Mouse (Mus musculus) hindbrain, embryonic 11.5 days (tissue): ENCODE results near the gene Atp2b4. TPM values are rescaled to one million over a fixed set of nuclear protein-coding genes. Genes with fewer than 3 reads are reported as not detected.

Experiments
- ATAC-seq: fragments of 200-750 bp; cut with Nextera tagmentation; 2 replicates; pipeline ENCODE4 v1.8.0; 2017; ENCODE audit warnings: mild to moderate bottlenecking, moderate TSS enrichment, moderate library complexity; ENCODE audit not compliant: low FRiP score
- DNase-seq: peaks from one replicate; pipeline ENCODE4 v3.0.0-alpha.2; 2015; ENCODE audit warnings: low spot score
- H3K27ac ChIP-seq: fragments of 300-500 bp; sonication (generic); 2 replicates; pipeline ENCODE4 v1.5.1; 2014; ENCODE audit warnings: mild to moderate bottlenecking, low read depth, low read length
- H3K27me3 ChIP-seq: fragments of 300-500 bp; sonication (generic); 2 replicates; pipeline ENCODE4 v1.6.1; 2014; ENCODE audit warnings: mild to moderate bottlenecking, low read length, moderate library complexity, mixed read lengths; ENCODE audit not compliant: control insufficient read depth, insufficient read depth
- H3K36me3 ChIP-seq: fragments of 300-500 bp; sonication (generic); 2 replicates; pipeline ENCODE4 v1.6.1; 2014; ENCODE audit warnings: mild to moderate bottlenecking, low read length, moderate library complexity, mixed read lengths; ENCODE audit not compliant: control insufficient read depth, insufficient read depth
- H3K4me1 ChIP-seq: fragments of 300-500 bp; sonication (generic); replicated peaks from 2 replicates; pipeline ENCODE4 v1.6.1; 2014; ENCODE audit warnings: low read length, mixed read lengths; ENCODE audit not compliant: control insufficient read depth, insufficient read depth
- H3K4me2 ChIP-seq: fragments of 300-500 bp; sonication (generic); replicated peaks from 2 replicates; pipeline ENCODE4 v1.6.1; 2014; ENCODE audit warnings: mild to moderate bottlenecking, low read depth, low read length
- H3K4me3 ChIP-seq: fragments of 300-500 bp; sonication (generic); 2 replicates; pipeline ENCODE4 v1.5.1; 2014; ENCODE audit warnings: low read depth, low read length
- H3K9ac ChIP-seq: fragments of 300-500 bp; sonication (generic); 2 replicates; pipeline ENCODE4 v1.6.1; 2014; ENCODE audit warnings: low read depth, low read length
- H3K9me3 ChIP-seq: fragments of 300-500 bp; sonication (generic); 2 replicates; pipeline ENCODE4 v1.6.1; 2016; ENCODE audit warnings: low read length; ENCODE audit not compliant: control insufficient read depth
- WGBS: fragments of 180-500 bp; shearing (Covaris S2); extraction: QIAGEN DNeasy Blood & Tissue Kit; methylation state at CpG from one replicate; pipeline ENCODE4 v1.1.7; 2014; 5-methylcytosine and 5-hydroxymethylcytosine counted together
- polyA plus RNA-seq: library from polyadenylated mRNA; unstranded; fragments of >200 nt; fragmentation: Nextera tagmentation; extraction: Ambion mirVana; gene quantifications from 2 replicates; pipeline ENCODE4 v1.2.1, GENCODE M21; 2014

The Atp2b4 gene
- polyA plus RNA-seq, 1 experiment from 2014 or later, result 15.3 TPM

DNA sequence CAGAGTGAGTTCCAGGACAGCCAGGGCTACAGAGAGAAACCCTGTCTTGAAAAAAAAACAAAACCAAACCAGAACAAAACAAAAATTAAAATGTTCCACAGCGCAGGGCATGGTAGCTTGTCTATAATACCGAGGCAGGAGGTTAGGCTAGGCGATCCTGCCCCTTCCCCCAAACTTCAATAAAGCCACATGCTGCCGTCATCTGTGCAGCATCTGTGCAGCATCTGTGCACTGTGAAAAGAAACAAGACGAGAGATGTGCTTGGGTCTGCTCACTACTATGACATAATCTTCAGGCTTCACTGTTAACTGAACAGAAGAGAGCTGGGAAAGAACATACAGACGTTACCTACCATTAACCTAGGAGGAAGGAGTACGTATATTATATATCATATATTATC is 80.5 kb downstream of the Atp2b4 start:
- Histone ChIP-seq H3K4me1 (no peaks in the 10 kb centered on the region), H3K27me3 (no peaks in the 10 kb centered on the region), H3K36me3 (no peaks in the 10 kb centered on the region), H3K4me2 (no peak overlapping the region), H3K9ac (no peak overlapping the region), H3K27ac (no peak overlapping the region), H3K4me3 (no peak overlapping the region), H3K9me3 (no peaks in the 10 kb centered on the region)
- no peak for ATAC-seq
- DNase-seq, result no peak
- WGBS, result 76% methylated on average over 7 of the region's 7 CpGs

DNA sequence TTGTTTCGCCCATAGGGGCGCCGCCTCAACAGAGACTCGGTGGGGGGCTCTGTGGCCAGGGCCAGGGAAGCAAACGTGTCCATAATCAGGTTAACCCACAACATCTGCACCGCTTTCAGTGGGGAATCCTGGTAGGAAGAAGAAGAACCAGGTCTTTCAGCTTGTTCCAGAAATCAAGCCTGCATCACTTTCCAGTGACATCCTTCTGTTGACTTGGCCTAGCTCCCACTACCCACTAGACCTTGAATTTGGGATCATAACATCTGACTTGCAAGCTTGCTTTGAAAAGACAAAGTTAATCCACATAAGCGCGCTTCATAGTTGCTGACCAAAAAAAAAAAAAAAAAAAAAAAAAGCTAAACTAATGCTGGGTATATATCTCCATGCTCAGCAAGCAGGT is 82.1 kb downstream of the Atp2b4 start:
- H3K4me3 ChIP-seq, result no peak overlapping the region
- H3K9me3 ChIP-seq, result no peaks in the 10 kb centered on the region
- H3K27me3 ChIP-seq, result no peaks in the 10 kb centered on the region
- H3K9ac ChIP-seq, result no peak overlapping the region
- no peaks in the 10 kb centered on the region for H3K4me1 ChIP-seq
- H3K27ac ChIP-seq, result no peak overlapping the region
- DNase-seq (no peak), ATAC-seq (no peak)
- H3K36me3 ChIP-seq, result no peaks in the 10 kb centered on the region
- H3K4me2 ChIP-seq, result no peak overlapping the region
- WGBS, result 86% methylated on average over 8 of the region's 8 CpGs

DNA sequence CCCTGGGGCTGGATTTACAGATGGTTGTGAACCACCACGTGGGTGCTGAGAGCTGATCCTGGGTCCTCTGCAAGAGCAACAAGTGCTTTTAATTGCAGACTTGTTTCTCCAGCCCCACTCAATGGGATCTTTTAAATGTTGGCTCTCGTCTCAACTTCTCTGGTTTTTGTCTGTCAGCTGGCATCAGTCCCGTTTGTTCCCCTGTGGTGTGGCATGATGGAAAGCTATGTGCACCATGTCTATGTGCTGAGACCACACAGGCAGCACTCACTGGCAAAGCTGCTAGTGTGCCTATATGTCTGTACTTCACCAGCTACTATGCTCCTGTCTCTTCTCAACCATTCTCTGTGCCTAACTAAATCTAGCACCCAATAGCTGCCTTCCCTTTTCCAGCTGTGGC is 82.5 kb downstream of the Atp2b4 start:
- Histone ChIP-seq H3K4me2 (no peak overlapping the region), H3K27ac (no peak overlapping the region), H3K4me1 (no peaks in the 10 kb centered on the region), H3K27me3 (no peaks in the 10 kb centered on the region), H3K36me3 (no peaks in the 10 kb centered on the region), H3K9ac (no peak overlapping the region), H3K4me3 (no peak overlapping the region), H3K9me3 (no peaks in the 10 kb centered on the region)
- no peak for DNase-seq
- WGBS, result 84% methylated on average over 3 of the region's 3 CpGs
- no peak for ATAC-seq

DNA sequence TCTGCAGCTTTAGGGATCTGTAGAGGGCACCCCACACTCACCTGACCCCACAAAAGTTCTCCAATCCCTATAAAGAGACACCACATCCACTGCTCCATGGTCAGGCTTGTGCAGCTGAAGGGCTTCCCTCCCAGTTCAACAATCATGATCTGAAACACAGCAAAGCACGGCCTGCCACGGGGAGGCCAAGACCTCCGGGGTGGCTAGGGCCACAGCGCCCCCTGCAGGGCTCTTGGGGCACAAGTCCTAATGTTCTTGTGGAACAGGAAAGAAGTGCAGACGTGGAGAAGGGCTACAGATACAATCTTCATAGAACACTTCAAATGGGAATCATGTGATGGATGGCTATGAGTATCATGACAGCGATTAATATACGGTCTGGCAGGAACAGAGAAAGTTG is 84.4 kb downstream of the Atp2b4 start:
- DNase-seq (no peak), ATAC-seq (no peak)
- no peaks in the 10 kb centered on the region for H3K27me3 ChIP-seq
- no peaks in the 10 kb centered on the region for H3K9me3 ChIP-seq
- H3K27ac ChIP-seq, result no peak overlapping the region
- H3K4me3 ChIP-seq, result no peak overlapping the region
- H3K36me3 ChIP-seq, result no peaks in the 10 kb centered on the region
- H3K4me1 ChIP-seq, result no peaks in the 10 kb centered on the region
- 31% methylated on average over 7 of the region's 7 CpGs for WGBS
- H3K4me2 ChIP-seq, result no peak overlapping the region
- no peak overlapping the region for H3K9ac ChIP-seq

DNA sequence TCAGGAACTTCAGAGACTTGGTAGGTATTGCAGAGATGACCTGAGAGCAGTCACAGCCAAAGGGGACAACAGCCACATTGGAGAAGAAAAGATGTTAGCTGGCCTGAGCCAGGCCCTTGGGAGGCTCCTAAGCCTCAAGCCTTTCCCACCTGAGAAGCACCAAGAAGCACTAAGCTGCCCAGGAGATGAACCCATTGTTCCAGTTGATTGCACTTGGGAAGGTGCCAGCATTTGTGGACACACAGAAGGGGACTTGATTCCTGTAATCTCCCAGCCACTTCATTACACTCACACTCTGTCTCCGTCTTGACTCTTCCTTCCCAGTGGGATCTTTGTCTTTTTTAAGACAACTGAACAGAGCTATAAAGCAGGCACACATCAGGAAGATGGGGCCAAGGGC is 85.7 kb downstream of the Atp2b4 start:
- no peak for ATAC-seq
- no peaks in the 10 kb centered on the region for H3K4me1 ChIP-seq
- no peaks in the 10 kb centered on the region for H3K27me3 ChIP-seq
- H3K36me3 ChIP-seq, result no peaks in the 10 kb centered on the region
- 87% methylated on average over 1 of the region's 1 CpGs for whole genome bisulfite sequencing
- no peak overlapping the region for H3K4me3 ChIP-seq
- no peak for DNase-seq
- no peak overlapping the region for H3K9ac ChIP-seq
- H3K4me2 ChIP-seq, result no peak overlapping the region
- no peaks in the 10 kb centered on the region for H3K9me3 ChIP-seq
- no peak overlapping the region for H3K27ac ChIP-seq

DNA sequence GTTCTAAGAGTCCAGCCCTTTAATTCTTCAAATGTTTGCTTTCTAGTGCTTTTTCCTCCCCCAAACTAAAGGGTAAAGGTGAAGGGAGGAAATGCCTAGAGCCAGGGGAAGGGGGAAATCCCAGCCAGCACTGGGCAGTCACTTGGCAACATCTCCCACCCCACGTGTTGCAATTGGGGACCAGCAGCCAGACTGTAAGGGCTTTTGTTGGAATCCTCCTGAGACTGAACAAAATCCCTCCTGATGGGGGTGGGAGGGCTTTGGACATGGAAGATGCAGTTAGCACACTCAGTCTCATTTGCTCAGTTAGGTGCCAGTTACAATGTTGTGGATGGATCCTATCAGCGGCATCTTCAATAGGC is 87.9 kb downstream of the Atp2b4 start:
- H3K4me2 ChIP-seq, result no peak overlapping the region
- WGBS, result 29% methylated on average over 2 of the region's 2 CpGs
- no peak overlapping the region for H3K4me3 ChIP-seq
- H3K9ac ChIP-seq, result no peak overlapping the region
- no peaks in the 10 kb centered on the region for H3K4me1 ChIP-seq
- no peak overlapping the region for H3K27ac ChIP-seq
- ATAC-seq (no peak), DNase-seq (no peak)
- no peaks in the 10 kb centered on the region for H3K36me3 ChIP-seq
- no peaks in the 10 kb centered on the region for H3K9me3 ChIP-seq
- no peaks in the 10 kb centered on the region for H3K27me3 ChIP-seq

DNA sequence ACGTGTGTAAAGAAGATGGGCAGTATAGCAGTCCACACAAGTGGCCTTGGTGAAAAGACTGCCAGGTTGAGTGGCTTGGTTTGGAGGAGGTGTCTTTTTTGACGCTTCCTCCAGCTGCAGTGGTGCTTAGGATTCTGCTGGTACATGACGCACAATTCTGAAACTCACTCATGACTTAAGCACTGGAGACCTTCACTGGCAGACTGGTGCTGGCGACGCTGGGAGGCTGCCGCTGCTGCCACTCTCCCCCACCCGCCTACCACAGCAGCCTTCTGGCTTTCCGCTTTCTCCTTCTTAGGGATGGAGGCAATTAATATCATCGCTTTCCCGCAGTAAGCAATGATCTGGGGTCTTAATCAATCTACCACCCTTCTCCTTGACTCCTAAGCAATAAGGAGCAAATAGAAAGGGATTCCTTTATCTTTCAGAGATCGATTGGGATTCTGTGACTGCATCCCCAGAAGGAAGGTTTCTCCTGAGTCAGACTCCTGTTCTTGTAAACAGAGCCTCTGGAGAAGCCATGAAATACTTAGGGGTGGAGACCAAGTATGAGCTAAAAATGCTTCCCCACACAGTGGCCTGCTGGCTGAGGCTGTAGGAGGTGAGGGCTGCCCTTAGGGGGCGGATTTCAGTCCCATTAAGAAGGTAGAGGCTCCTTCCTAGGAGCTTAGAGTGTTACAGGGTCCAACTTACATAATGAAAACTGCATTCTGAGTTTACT is 88.4 kb downstream of the Atp2b4 start:
- Histone ChIP-seq H3K36me3 (no peaks in the 10 kb centered on the region), H3K4me3 (no peak overlapping the region), H3K4me2 (no peak overlapping the region), H3K4me1 (no peaks in the 10 kb centered on the region), H3K9me3 (no peaks in the 10 kb centered on the region), H3K27ac (no peak overlapping the region), H3K9ac (no peak overlapping the region), H3K27me3 (no peaks in the 10 kb centered on the region)
- ATAC-seq (no peak), DNase-seq (no peak)
- WGBS, result 57% methylated on average over 12 of the region's 12 CpGs

DNA sequence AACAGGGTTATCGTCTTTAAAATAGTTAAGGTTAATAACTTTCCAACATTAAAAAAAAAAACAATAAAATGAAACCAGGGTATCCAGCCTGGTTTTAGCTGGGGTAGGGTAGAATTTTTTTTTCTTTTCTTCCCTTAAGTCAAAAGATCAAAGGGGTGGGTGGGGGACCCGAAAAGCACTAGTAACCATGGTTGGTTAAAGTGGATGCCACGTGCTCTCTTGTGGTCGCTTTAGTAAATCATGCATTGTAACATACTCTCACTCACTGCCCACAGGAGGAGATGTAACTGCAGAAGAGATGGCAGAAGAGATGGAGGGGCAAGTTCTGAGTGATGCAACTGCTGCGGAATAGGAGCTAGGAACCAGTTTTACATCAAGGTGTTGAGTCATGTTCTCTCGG is 89.5 kb downstream of the Atp2b4 start:
- DNase-seq (no peak), ATAC-seq (no peak)
- Histone ChIP-seq H3K4me1 (no peaks in the 10 kb centered on the region), H3K4me3 (no peak overlapping the region), H3K36me3 (no peaks in the 10 kb centered on the region), H3K9ac (no peak overlapping the region), H3K4me2 (no peak overlapping the region), H3K27ac (no peak overlapping the region), H3K27me3 (no peaks in the 10 kb centered on the region), H3K9me3 (no peaks in the 10 kb centered on the region)
- WGBS, result 47% methylated on average over 6 of the region's 6 CpGs

DNA sequence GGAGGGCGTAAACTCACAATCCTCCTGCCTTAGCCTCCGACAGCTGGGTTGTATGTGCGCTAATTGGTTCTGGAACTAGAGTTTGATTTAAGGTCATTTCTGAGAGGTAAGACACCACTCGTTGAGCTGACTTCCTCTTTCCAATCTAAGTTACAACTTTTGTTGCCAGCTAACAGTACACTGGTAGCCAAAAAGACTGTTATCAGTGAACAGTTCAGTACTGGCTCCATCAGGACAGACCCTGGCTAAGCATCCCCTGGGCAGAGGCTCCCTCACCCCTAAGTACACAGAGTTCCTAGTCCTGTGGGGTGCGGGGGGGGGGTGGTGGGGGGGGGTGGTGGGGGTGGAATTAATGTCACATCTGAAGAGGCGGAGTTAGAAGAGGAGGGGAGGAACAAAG is 89.9 kb downstream of the Atp2b4 start:
- no peak overlapping the region for H3K9ac ChIP-seq
- no peaks in the 10 kb centered on the region for H3K27me3 ChIP-seq
- ATAC-seq (no peak), DNase-seq (no peak)
- H3K36me3 ChIP-seq, result no peaks in the 10 kb centered on the region
- 64% methylated on average over 6 of the region's 6 CpGs for WGBS
- no peak overlapping the region for H3K27ac ChIP-seq
- no peak overlapping the region for H3K4me3 ChIP-seq
- H3K9me3 ChIP-seq, result no peaks in the 10 kb centered on the region
- H3K4me1 ChIP-seq, result no peaks in the 10 kb centered on the region
- no peak overlapping the region for H3K4me2 ChIP-seq
